Mouse (Mus musculus): ENCODE data around the gene Lpp.

- no peak for TF ChIP-seq ZC3H11A (IDR thresholded peaks at IDR 0.05; ENCODE audit: low read depth, low read length)
- no peak for TF ChIP-seq CTCF (IDR thresholded peaks at IDR 0.05 in 2 of 3, conservative IDR thresholded peaks at IDR 0.05 in 1 of 3; ENCODE audit: control insufficient read depth in 1 of 3, insufficient read depth in 1 of 3, low read depth in 2 of 3, low read length in 3 of 3, poor library complexity in 1 of 3, severe bottlenecking in 1 of 3)
- TF ChIP-seq POLR2AphosphoS2 (IDR thresholded peaks at IDR 0.05; ENCODE audit: low read length), result no peak
- TF ChIP-seq EP300 (IDR thresholded peaks at IDR 0.05; ENCODE audit: low read depth in 1 of 2, low read length in 2 of 2), result no peak
- TF ChIP-seq SMC3 (IDR thresholded peaks at IDR 0.05; ENCODE audit: low read depth, low read length), result no peak
- no peak for TF ChIP-seq E2F4 (IDR thresholded peaks at IDR 0.05; ENCODE audit: borderline replicate concordance, low read depth, low read length)
- TF ChIP-seq MAFK (IDR thresholded peaks at IDR 0.05; ENCODE audit: borderline replicate concordance, low read depth, low read length), result no peak
- TF ChIP-seq GATA1 (IDR thresholded peaks at IDR 0.05; ENCODE audit: low read depth, low read length), result no peak
- no peak for TF ChIP-seq USF2 (IDR thresholded peaks at IDR 0.05; ENCODE audit: borderline replicate concordance in 1 of 2, insufficient read depth in 1 of 2, low read depth in 1 of 2, low read length in 2 of 2)
Measured at GRCm38 (mm10) chr16:24908926-24909325, 515.6 kb downstream of the Lpp start.
